Mouse (Mus musculus): ENCODE data around the gene Klhl29. TPM values are rescaled to one million over a fixed set of nuclear protein-coding genes. Genes with fewer than 3 reads are reported as not detected.

Klhl29 gene
- polyA plus RNA-seq, 1 experiment from 2014 or later = 0.50 TPM

DNA sequence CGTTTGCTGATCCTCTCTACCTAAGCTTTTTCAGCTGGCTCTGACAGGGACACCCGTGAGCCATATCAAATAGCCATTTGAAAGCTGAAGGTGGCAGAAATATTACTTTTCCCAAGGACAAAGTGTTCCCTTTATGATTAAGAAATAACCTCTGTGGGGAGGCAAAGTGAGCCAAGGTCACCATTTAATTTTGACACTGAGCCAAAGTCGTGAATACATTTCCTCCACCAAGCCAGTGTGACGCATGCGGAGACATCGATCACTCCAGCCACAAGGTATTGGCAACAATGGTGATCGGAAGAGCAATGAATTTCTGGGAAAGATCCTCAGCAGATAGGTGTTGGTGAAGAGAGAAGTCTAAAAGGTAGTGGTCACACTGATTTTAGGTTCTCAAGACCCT, 83.2 kb downstream of the Klhl29 start:
- no peaks in the 10 kb centered on the region for H3K27me3 ChIP-seq (ENCODE audit: control insufficient read depth, insufficient read depth, low read length)
- no peak for ATAC-seq (ENCODE audit: insufficient number of reproducible peaks, insufficient read depth, low FRiP score, low read depth)
- H3K4me2 ChIP-seq (ENCODE audit: low read length) = no peak overlapping the region
- H3K4me3 ChIP-seq (ENCODE audit: control insufficient read depth in 1 of 2, insufficient read depth in 1 of 2, low read depth in 1 of 2, low read length in 2 of 2) = no peak overlapping the region
- H3K9ac ChIP-seq (ENCODE audit: low read length) = no peak overlapping the region
- no peaks in the 10 kb centered on the region for H3K9me3 ChIP-seq (ENCODE audit: control insufficient read depth, low read length)
- WGBS = 83% methylated on average over 7 of the region's 7 CpGs
- H3K4me1 ChIP-seq (ENCODE audit: control insufficient read depth in 2 of 2, insufficient read depth in 2 of 2, low read length in 2 of 2) = no peaks in the 10 kb centered on the region
- no peak overlapping the region for H3K27ac ChIP-seq (replicated peaks in 1 of 2; ENCODE audit: control insufficient read depth in 1 of 2, insufficient read depth in 1 of 2, low read depth in 2 of 2, low read length in 2 of 2)
- no peaks in the 10 kb centered on the region for H3K36me3 ChIP-seq (ENCODE audit: control insufficient read depth, insufficient read depth, low read length)

DNA sequence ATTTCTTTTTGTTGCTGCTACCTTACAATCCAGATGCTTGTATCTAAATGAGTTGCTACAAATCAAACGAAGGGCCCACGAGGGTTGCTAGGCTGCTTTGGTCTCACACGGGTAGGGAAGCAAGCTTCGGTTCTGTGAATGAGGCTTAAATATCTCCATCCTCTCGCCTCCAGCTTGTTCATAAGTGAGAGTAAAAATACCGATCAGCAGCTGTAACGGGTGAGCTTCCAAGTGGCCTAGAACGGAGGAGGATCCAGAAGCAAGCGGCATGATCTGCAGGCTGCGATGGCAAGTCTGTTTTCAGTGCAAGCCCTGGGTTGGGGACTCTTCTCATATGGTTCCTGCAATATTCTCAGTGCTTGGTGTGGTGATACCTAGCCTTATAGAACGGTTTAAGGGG, 89.9 kb downstream of the Klhl29 start:
- Histone ChIP-seq H3K4me1 (ENCODE audit: control insufficient read depth in 2 of 2, insufficient read depth in 2 of 2, low read length in 2 of 2) (no peaks in the 10 kb centered on the region), H3K9ac (ENCODE audit: low read length) (no peak overlapping the region), H3K4me3 (ENCODE audit: control insufficient read depth in 1 of 2, insufficient read depth in 1 of 2, low read depth in 1 of 2, low read length in 2 of 2) (no peak overlapping the region), H3K9me3 (ENCODE audit: control insufficient read depth, low read length) (no peaks in the 10 kb centered on the region), H3K36me3 (ENCODE audit: control insufficient read depth, insufficient read depth, low read length) (no peaks in the 10 kb centered on the region), H3K27ac (replicated peaks in 1 of 2; ENCODE audit: control insufficient read depth in 1 of 2, insufficient read depth in 1 of 2, low read depth in 2 of 2, low read length in 2 of 2) (no peak overlapping the region), H3K4me2 (ENCODE audit: low read length) (no peak overlapping the region), H3K27me3 (ENCODE audit: control insufficient read depth, insufficient read depth, low read length) (no peaks in the 10 kb centered on the region)
- 82% methylated on average over 11 of the region's 11 CpGs for WGBS
- ATAC-seq (ENCODE audit: insufficient number of reproducible peaks, insufficient read depth, low FRiP score, low read depth) = no peak

DNA sequence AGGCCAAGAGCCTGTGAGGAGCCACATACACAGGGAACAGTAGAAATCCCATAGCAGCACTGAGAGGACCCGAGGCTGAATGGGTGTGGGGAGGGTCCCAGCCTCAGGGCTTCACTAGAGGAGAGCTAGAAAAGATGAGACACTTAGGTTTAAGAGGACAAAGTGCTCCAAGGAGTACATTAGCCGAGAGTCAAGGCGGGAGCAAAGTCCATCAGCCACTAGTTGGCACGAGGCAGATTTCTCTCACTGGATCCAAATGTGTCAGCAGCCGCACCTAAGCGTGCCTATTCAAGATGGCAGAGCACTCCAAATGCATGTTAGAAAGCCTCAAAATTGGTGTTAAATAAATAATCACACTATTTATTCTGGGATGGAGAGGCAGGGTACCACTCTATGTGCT, 90.5 kb downstream of the Klhl29 start:
- Histone ChIP-seq H3K9ac (ENCODE audit: low read length) (no peak overlapping the region), H3K27me3 (ENCODE audit: control insufficient read depth, insufficient read depth, low read length) (no peaks in the 10 kb centered on the region), H3K4me3 (ENCODE audit: control insufficient read depth in 1 of 2, insufficient read depth in 1 of 2, low read depth in 1 of 2, low read length in 2 of 2) (no peak overlapping the region), H3K9me3 (ENCODE audit: control insufficient read depth, low read length) (no peaks in the 10 kb centered on the region), H3K4me2 (ENCODE audit: low read length) (no peak overlapping the region), H3K36me3 (ENCODE audit: control insufficient read depth, insufficient read depth, low read length) (no peaks in the 10 kb centered on the region), H3K27ac (replicated peaks in 1 of 2; ENCODE audit: control insufficient read depth in 1 of 2, insufficient read depth in 1 of 2, low read depth in 2 of 2, low read length in 2 of 2) (no peak overlapping the region), H3K4me1 (ENCODE audit: control insufficient read depth in 2 of 2, insufficient read depth in 2 of 2, low read length in 2 of 2) (no peaks in the 10 kb centered on the region)
- WGBS = 86% methylated on average over 6 of the region's 6 CpGs
- ATAC-seq (ENCODE audit: insufficient number of reproducible peaks, insufficient read depth, low FRiP score, low read depth) = no peak

- 80% methylated on average over 2 of the region's 2 CpGs for WGBS
Observed at GRCm38 (mm10) chr12:5283654-5284053, 91.8 kb downstream of the Klhl29 start.

GRCm38 (mm10) chr12:5282611-5283010, 92.9 kb downstream of the Klhl29 start:
- no peaks in the 10 kb centered on the region for H3K36me3 ChIP-seq (ENCODE audit: control insufficient read depth, insufficient read depth, low read length)
- ATAC-seq (ENCODE audit: insufficient number of reproducible peaks, insufficient read depth, low FRiP score, low read depth) = no peak
- H3K9me3 ChIP-seq (ENCODE audit: control insufficient read depth, low read length) = no peaks in the 10 kb centered on the region
- no peak overlapping the region for H3K9ac ChIP-seq (ENCODE audit: low read length)
- no peaks in the 10 kb centered on the region for H3K4me1 ChIP-seq (ENCODE audit: control insufficient read depth in 2 of 2, insufficient read depth in 2 of 2, low read length in 2 of 2)
- H3K4me2 ChIP-seq (ENCODE audit: low read length) = no peak overlapping the region
- H3K4me3 ChIP-seq (ENCODE audit: control insufficient read depth in 1 of 2, insufficient read depth in 1 of 2, low read depth in 1 of 2, low read length in 2 of 2) = no peak overlapping the region
- no peaks in the 10 kb centered on the region for H3K27me3 ChIP-seq (ENCODE audit: control insufficient read depth, insufficient read depth, low read length)
- H3K27ac ChIP-seq (replicated peaks in 1 of 2; ENCODE audit: control insufficient read depth in 1 of 2, insufficient read depth in 1 of 2, low read depth in 2 of 2, low read length in 2 of 2) = no peak overlapping the region
- 75% methylated on average over 2 of the region's 2 CpGs for WGBS

More at GRCm38 (mm10) chr12:5283654-5284053, 91.8 kb downstream of the Klhl29 start:
- Histone ChIP-seq H3K4me2 (ENCODE audit: low read length) (no peak overlapping the region), H3K27me3 (ENCODE audit: control insufficient read depth, insufficient read depth, low read length) (no peaks in the 10 kb centered on the region), H3K36me3 (ENCODE audit: control insufficient read depth, insufficient read depth, low read length) (no peaks in the 10 kb centered on the region), H3K4me1 (ENCODE audit: control insufficient read depth in 2 of 2, insufficient read depth in 2 of 2, low read length in 2 of 2) (no peaks in the 10 kb centered on the region), H3K4me3 (ENCODE audit: control insufficient read depth in 1 of 2, insufficient read depth in 1 of 2, low read depth in 1 of 2, low read length in 2 of 2) (no peak overlapping the region), H3K9ac (ENCODE audit: low read length) (no peak overlapping the region), H3K9me3 (ENCODE audit: control insufficient read depth, low read length) (no peaks in the 10 kb centered on the region), H3K27ac (replicated peaks in 1 of 2; ENCODE audit: control insufficient read depth in 1 of 2, insufficient read depth in 1 of 2, low read depth in 2 of 2, low read length in 2 of 2) (no peak overlapping the region)
- ATAC-seq (ENCODE audit: insufficient number of reproducible peaks, insufficient read depth, low FRiP score, low read depth) = no peak

- Histone ChIP-seq H3K9me3 (ENCODE audit: control insufficient read depth, low read length) (no peaks in the 10 kb centered on the region), H3K27ac (replicated peaks in 1 of 2; ENCODE audit: control insufficient read depth in 1 of 2, insufficient read depth in 1 of 2, low read depth in 2 of 2, low read length in 2 of 2) (no peak overlapping the region), H3K27me3 (ENCODE audit: control insufficient read depth, insufficient read depth, low read length) (no peaks in the 10 kb centered on the region), H3K36me3 (ENCODE audit: control insufficient read depth, insufficient read depth, low read length) (no peaks in the 10 kb centered on the region), H3K4me3 (ENCODE audit: control insufficient read depth in 1 of 2, insufficient read depth in 1 of 2, low read depth in 1 of 2, low read length in 2 of 2) (no peak overlapping the region), H3K4me1 (ENCODE audit: control insufficient read depth in 2 of 2, insufficient read depth in 2 of 2, low read length in 2 of 2) (peaks cover 3 to 11% of the 10 kb centered on the region in 2 experiments; a peak in 3 of 4 replicates), H3K9ac (ENCODE audit: low read length) (no peak overlapping the region), H3K4me2 (ENCODE audit: low read length) (no peak overlapping the region)
- no peak for ATAC-seq (ENCODE audit: insufficient number of reproducible peaks, insufficient read depth, low FRiP score, low read depth)
- 62% methylated on average over 1 of the region's 1 CpGs for WGBS
Observed at GRCm38 (mm10) chr12:5279873-5280272, 95.6 kb downstream of the Klhl29 start.

DNA sequence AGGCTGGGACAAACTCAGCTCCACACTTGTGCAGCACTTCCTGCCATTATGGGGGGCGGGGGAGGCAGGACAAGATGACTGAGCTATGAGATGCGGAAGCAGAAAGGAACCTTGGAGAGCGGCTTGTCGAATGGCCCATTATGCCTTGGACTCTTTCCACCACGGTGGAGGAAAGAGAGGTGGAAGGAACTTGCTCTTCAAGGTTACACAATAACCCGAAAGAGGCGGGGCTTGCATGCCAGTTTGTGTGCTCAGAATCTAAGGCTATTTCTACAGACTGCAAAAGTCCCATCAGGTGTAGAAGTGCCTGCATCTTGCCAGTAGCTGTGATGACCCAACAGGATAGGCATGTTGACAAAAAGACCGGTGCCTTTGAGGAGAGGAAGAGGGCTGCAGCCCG, 98.5 kb downstream of the Klhl29 start:
- no peak for ATAC-seq (ENCODE audit: insufficient number of reproducible peaks, insufficient read depth, low FRiP score, low read depth)
- no peak overlapping the region for H3K4me3 ChIP-seq (ENCODE audit: control insufficient read depth in 1 of 2, insufficient read depth in 1 of 2, low read depth in 1 of 2, low read length in 2 of 2)
- no peaks in the 10 kb centered on the region for H3K27me3 ChIP-seq (ENCODE audit: control insufficient read depth, insufficient read depth, low read length)
- H3K36me3 ChIP-seq (ENCODE audit: control insufficient read depth, insufficient read depth, low read length) = no peaks in the 10 kb centered on the region
- H3K27ac ChIP-seq (replicated peaks in 1 of 2; ENCODE audit: control insufficient read depth in 1 of 2, insufficient read depth in 1 of 2, low read depth in 2 of 2, low read length in 2 of 2) = no peak overlapping the region
- peaks cover 5 to 11% of the 10 kb centered on the region in 2 experiments; a peak in 3 of 4 replicates for H3K4me1 ChIP-seq (ENCODE audit: control insufficient read depth in 2 of 2, insufficient read depth in 2 of 2, low read length in 2 of 2)
- 63% methylated on average over 9 of the region's 9 CpGs for WGBS
- H3K9me3 ChIP-seq (ENCODE audit: control insufficient read depth, low read length) = no peaks in the 10 kb centered on the region
- no peak overlapping the region for H3K9ac ChIP-seq (ENCODE audit: low read length)
- H3K4me2 ChIP-seq (ENCODE audit: low read length) = no peak overlapping the region

DNA sequence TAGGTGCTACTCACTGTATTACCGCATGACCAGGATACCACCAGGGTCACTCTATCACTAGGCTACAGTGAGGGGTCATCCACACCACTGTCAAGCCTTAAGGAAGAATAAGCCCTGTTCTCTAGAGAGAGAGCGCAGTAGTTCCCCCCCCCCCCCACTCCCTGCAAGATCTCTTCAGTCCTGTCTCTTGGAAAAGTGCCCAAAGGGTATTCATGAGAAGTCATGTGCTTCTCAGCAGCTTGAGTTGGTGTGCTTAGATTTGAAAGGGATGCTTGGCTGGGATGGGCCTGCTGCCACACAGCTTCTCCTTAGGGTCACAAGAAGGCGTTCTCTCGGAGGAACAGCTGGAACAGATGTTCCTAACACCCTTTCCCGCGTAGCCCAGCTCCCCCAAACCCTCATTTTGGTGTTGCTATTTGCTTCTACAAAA, 100.0 kb downstream of the Klhl29 start:
- no peak overlapping the region for H3K4me3 ChIP-seq (ENCODE audit: control insufficient read depth in 1 of 2, insufficient read depth in 1 of 2, low read depth in 1 of 2, low read length in 2 of 2)

More for the DNA sequence above, 100.0 kb downstream of the Klhl29 start:
- Histone ChIP-seq H3K36me3 (ENCODE audit: control insufficient read depth, insufficient read depth, low read length) (no peaks in the 10 kb centered on the region), H3K4me1 (ENCODE audit: control insufficient read depth in 2 of 2, insufficient read depth in 2 of 2, low read length in 2 of 2) (peaks cover 5 to 11% of the 10 kb centered on the region in 2 experiments; a peak in 3 of 4 replicates), H3K27me3 (ENCODE audit: control insufficient read depth, insufficient read depth, low read length) (no peaks in the 10 kb centered on the region), H3K9ac (ENCODE audit: low read length) (no peak overlapping the region), H3K9me3 (ENCODE audit: control insufficient read depth, low read length) (no peaks in the 10 kb centered on the region), H3K27ac (replicated peaks in 1 of 2; ENCODE audit: control insufficient read depth in 1 of 2, insufficient read depth in 1 of 2, low read depth in 2 of 2, low read length in 2 of 2) (no peak overlapping the region), H3K4me2 (ENCODE audit: low read length) (no peak overlapping the region)
- WGBS = 77% methylated on average over 6 of the region's 6 CpGs
- ATAC-seq (ENCODE audit: insufficient number of reproducible peaks, insufficient read depth, low FRiP score, low read depth) = no peak
